Mouse (Mus musculus) retina, adult 2 months (tissue): ENCODE data around the gene Id1.

Experiments
- DNase-seq: peaks from one replicate; pipeline ENCODE4 v3.0.0-alpha.2; 2012; ENCODE audit warnings: low read depth, low spot score

Id1 gene

DNA sequence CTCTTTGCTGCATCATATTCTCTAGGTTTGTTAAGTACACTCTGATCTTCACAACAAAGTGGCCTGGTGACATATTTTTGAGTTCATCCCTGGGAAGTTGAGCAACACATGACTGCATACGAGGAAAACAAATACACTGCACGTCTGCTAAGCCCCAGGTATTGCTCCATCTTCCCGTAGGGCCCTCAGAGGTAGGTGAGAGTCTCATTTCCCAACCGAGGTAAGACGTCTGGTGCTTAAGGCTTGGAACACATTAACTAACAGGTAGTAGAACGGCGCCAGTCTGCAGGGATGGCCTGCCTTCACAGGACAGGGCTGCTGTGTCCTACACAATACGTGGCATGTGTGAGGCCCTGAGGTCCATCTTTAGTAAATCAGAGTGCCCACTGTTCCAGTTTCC lies 48.6 kb downstream of the Id1 start:
- no peak for DNase-seq

DNA sequence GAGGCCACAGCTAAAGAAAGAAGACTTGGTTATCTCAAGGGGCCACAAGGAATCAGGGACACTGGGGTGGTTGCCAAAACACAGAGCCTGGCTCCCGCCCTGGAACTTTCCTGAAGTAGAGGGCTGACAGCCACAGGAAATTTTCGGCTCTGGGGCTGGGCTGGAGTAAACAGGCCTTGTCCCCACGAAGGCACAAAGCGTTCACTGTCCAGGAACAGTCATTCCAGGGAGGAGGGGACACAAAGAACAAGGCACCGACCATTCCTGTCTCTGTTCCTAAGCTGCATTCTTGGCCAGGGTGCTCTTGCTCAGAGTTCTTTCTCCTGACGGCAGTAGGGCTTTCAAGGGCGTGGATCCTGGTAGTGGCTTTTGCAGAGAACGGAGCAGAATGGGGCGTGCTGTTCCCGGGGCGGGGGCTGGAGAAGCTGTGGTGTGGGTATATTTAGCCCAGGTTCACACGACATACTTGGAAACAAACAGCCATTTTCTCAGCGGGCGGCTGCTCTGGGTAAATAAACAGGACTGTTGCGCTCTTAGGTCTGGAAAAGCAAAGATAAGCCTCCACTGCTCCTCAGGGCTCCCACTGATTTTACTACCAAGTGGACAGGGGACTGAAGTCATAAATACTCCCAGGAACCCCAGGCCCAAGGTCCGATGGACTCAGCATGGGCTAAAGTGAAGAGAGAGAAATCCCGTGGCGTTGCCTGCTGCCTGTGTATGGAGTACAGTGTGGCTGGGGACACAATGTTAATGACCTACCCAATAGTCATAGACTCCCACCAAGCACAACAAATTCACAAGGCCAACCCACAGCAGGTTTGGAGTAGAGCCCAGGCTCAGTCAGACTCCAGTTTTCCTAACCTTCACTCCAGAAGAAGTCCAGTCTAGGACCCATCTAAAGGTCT lies 49.6 kb downstream of the Id1 start:
- DNase-seq, result no peak
